Mouse (Mus musculus): Measurements from ENCODE around the gene Herc2. TPM values are rescaled to one million over a fixed set of nuclear protein-coding genes. Genes with fewer than 3 reads are reported as not detected.

The Herc2 gene
- polyA plus RNA-seq, 1 experiment from 2014 or later, result 15.6 TPM

DNA sequence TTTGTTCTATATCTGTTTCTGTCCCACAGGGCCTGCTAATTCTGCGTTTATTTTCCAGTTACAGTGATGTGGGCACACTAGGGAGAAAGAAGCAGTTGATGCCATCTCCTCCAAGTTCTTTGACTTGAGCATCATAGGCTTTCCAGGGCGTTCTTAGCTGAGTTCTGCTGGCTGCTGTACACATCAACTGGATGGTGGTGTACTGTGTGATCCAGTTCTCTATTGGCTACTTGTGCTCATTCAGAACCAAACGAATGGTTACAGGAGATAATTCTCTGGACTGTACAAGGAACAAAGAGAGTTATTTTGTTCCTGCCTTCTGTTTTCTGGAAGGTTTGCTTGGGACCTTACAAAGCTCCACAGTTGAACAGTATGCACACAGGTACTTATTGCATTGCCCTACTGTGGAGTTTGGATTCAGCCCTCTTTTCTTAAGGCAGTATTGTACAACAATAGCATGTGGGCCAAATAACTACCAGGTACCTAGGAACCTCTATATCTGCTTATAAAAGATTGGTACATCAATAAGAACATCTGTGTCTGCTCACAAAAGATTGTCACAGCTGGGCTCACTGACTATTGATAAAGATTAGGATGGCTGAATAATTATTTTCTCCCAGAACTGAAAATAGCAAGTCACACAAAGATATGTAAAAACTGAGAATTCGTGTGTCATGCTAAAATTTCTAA lies 6.3 kb upstream of the Herc2 start:
- 93% methylated on average over 4 of the region's 4 CpGs for WGBS (ENCODE audit: missing documents)
- no peak overlapping the region for H3K27ac ChIP-seq
- H3K36me3 ChIP-seq (ENCODE audit: inconsistent target), result no peaks in the 10 kb centered on the region
- H3K4me3 ChIP-seq (ENCODE audit: inconsistent target), result no peak overlapping the region
- H3K79me2 ChIP-seq (ENCODE audit: inconsistent target), result no peaks in the 10 kb centered on the region

DNA sequence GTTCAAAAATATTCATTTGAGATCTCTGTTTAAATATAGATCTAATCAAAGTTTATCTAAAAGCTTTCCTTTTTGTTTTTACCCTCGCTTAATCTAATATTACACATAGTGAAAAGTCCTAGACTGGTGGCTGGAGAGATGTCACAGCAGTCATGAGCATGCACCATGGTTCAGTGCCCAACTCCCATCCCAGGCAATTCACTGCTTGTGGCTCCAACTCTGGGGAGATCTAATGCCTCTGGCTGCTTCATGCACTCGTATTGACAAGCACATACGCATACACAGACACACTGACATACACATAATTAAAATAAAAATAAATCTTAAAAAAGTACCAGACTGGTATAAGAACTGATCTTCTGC lies 5.7 kb upstream of the Herc2 start:
- no peaks in the 10 kb centered on the region for H3K79me2 ChIP-seq (ENCODE audit: inconsistent target)
- no peak overlapping the region for H3K4me3 ChIP-seq (ENCODE audit: inconsistent target)
- H3K36me3 ChIP-seq (ENCODE audit: inconsistent target), result no peaks in the 10 kb centered on the region
- WGBS (ENCODE audit: missing documents), result 97% methylated on average over 3 of the region's 3 CpGs
- no peak overlapping the region for H3K27ac ChIP-seq

DNA sequence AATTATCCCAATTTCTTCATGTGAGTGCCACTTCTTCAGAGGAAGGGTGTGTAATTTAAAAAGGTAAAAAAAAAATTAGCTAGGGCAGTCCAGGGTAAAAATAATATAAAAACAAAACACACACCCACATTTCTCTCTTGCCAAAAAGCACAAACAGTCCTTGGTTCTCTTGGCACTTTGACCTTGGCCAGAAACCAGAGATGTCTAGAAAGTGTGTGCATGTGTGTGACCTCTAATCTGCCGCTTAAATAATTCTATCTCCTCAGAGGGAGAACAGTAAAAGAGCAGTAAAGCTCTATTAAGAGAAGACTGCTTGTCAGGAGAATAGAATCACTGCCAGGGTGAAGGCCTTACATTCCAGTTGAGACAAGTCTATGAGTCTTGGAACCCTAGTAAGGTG lies 2.8 kb upstream of the Herc2 start:
- Histone ChIP-seq H3K36me3 (ENCODE audit: inconsistent target) (no peaks in the 10 kb centered on the region), H3K4me3 (ENCODE audit: inconsistent target) (no peak overlapping the region), H3K79me2 (ENCODE audit: inconsistent target) (peaks cover 17% of the 10 kb centered on the region), H3K27ac (no peak overlapping the region)
- WGBS (ENCODE audit: missing documents), result 93% methylated on average over 1 of the region's 1 CpGs

DNA sequence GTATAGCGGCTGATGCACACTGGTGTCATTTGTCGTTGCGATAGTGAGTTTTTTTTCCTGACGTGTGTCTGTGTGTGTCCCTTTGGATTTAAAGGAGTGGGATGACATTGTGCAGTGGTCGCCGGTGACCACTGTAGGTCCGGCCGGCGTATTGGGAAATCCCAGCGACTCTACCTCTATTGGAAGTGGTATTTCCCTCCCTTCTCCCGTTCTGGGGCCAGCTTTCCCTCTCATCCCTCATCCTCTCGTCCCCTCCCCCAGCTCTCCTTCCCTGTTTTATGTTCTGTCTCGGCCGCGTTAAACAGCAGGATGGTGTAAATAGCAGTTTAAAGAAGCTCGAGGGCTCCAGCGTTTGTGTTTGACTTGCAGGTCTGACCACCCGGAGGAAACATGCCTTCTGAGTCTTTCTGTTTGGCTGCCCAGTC lies 503 bp downstream of the Herc2 start:
- H3K79me2 ChIP-seq (ENCODE audit: inconsistent target), result peaks cover 50% of the 10 kb centered on the region
- peak overlapping the region; percentile 68 for H3K27ac ChIP-seq
- H3K4me3 ChIP-seq (ENCODE audit: inconsistent target), result peak overlapping the region; percentile 91
- WGBS (ENCODE audit: missing documents), result 0% methylated on average over 18 of the region's 18 CpGs
- H3K36me3 ChIP-seq (ENCODE audit: inconsistent target), result no peaks in the 10 kb centered on the region

DNA sequence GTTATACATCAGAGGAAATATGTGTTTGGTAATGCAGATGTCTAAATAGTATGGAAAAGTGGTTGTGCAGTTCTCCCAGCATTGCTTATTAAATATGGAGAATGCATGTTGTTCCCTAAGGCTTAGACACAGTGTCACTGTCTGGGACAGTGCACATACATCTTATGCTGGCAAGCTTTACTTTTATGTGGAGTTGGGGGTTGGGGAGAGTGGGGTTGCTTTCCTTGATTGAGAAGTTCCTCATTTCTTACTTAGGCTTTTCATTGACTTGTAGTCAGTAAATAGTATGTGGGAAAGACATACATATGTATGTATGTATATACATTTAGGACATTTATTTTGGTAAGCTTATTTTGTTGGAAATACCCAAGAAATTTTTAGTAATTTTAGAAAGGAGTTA lies 3.0 kb downstream of the Herc2 start:
- H3K79me2 ChIP-seq (ENCODE audit: inconsistent target), result peaks cover 74% of the 10 kb centered on the region
- H3K27ac ChIP-seq, result no peak overlapping the region
- H3K36me3 ChIP-seq (ENCODE audit: inconsistent target), result peaks cover 9% of the 10 kb centered on the region; the same call in 1 of the 2 replicates
- H3K4me3 ChIP-seq (ENCODE audit: inconsistent target), result no peak overlapping the region

DNA sequence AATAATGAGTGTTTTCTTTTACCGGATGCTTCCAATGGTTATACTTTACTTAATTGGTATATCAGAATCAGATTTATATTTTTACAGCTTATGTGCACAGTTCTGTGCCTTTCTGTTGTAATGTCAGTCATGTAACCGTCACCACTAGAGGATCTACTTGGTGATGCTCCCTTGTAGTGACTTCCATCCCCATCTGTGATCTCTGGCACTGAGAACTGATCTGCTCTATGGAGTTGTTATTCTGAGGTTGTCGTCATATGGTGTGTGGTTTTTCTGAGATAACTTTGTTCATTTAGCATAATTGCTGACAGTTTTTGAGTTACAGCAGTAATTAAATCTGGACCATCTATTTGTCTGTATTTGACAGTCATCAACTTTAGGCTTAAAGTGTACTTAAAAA lies 5.3 kb downstream of the Herc2 start:
- Histone ChIP-seq H3K36me3 (ENCODE audit: inconsistent target) (peaks cover 9% of the 10 kb centered on the region; the same call in 1 of the 2 replicates), H3K79me2 (ENCODE audit: inconsistent target) (peaks cover 96% of the 10 kb centered on the region), H3K27ac (no peak overlapping the region), H3K4me3 (ENCODE audit: inconsistent target) (no peak overlapping the region)
- 87% methylated on average over 3 of the region's 3 CpGs for WGBS (ENCODE audit: missing documents)

DNA sequence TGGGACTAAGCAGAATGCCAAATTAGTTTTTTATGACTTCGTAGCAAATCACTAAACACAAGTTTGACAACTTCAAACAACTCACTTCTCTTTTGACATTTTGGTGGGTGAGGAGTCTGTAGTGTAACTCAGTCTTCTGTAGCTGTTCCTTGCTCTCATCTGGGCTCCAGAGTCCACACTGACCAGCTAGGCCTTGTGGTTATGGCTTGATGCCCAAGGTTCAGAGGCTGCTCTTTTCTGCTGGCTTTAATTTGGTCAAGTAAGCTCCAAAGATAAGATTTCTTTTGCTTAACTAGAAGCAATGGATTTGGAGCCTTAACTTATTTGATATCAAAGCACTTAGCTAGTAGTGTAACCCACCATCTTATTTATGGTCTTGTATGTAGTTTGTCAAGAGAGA lies 14.9 kb downstream of the Herc2 start:
- H3K36me3 ChIP-seq (ENCODE audit: inconsistent target), result 0 out of 2 replicates have a peak, but pooled peaks cover 15% of the 10 kb centered on the region
- 100% methylated on average over 1 of the region's 1 CpGs for WGBS (ENCODE audit: missing documents)
- H3K27ac ChIP-seq, result no peak overlapping the region
- no peak overlapping the region for H3K4me3 ChIP-seq (ENCODE audit: inconsistent target)
- H3K79me2 ChIP-seq (ENCODE audit: inconsistent target), result peaks cover 52% of the 10 kb centered on the region; the same call in 1 of the 2 replicates

DNA sequence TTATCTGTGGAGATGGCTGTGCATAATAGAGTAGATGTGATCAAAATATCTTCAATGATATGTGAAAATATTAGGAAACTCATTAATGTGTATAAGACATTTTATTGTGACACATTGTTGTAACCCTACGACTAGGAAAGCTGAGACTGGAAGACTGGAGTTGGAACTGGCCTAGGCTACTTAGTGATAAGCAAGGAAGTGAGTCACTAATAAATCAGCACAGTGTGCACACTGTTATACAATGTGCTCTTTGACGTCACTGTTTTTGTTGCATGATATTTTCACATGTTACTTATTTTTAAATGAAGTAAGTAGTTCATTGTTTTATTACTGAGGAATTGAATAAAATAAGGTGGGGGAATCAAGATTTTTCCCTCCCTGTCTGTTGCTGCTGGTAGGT lies 16.1 kb downstream of the Herc2 start:
- Histone ChIP-seq H3K27ac (no peak overlapping the region), H3K4me3 (ENCODE audit: inconsistent target) (no peak overlapping the region), H3K36me3 (ENCODE audit: inconsistent target) (0 out of 2 replicates have a peak, but pooled peaks cover 13% of the 10 kb centered on the region), H3K79me2 (ENCODE audit: inconsistent target) (peaks cover 47% of the 10 kb centered on the region; the same call in 1 of the 2 replicates)
- 85% methylated on average over 2 of the region's 2 CpGs for WGBS (ENCODE audit: missing documents)

DNA sequence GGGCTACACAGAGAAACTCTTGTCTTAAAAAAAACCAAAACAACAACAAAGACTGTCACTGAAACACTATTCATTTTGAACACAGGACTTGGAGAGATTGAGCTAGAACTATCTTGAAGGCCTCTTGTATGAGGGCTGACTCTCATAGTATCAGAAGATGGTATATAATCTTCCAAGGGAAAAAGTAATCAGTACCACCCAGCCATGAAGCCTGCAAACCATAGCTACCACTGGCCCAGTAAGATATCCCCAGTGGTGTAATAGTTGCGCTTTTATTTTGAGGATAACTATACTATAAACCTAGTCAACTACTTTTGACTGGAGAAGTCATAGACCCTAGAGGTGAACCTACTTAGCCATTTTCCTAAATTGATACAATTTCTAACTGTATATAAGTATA lies 16.6 kb downstream of the Herc2 start:
- H3K79me2 ChIP-seq (ENCODE audit: inconsistent target), result peaks cover 44% of the 10 kb centered on the region; the same call in 1 of the 2 replicates
- 0 out of 2 replicates have a peak, but pooled peaks cover 12% of the 10 kb centered on the region for H3K36me3 ChIP-seq (ENCODE audit: inconsistent target)
- no peak overlapping the region for H3K27ac ChIP-seq
- 94% methylated on average over 1 of the region's 1 CpGs for WGBS (ENCODE audit: missing documents)
- H3K4me3 ChIP-seq (ENCODE audit: inconsistent target), result no peak overlapping the region

DNA sequence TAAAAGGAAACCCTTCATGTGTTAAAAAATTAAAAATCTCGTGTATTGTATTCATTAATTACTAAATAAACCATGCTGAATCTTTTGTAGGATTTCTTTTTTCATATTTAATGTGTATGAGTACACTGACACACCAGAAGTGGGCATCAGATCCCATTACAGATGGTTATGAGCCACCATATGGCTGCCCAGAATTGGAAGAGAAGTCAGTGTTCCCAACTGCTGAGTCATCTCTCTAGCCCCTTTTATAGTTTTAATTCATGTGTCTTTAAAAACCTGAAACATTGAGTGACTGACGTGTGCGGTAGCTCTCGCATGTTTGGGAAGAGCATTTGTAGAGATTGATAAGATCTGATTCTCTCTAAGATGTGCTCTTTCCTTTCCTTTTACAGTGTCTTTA lies 21.7 kb downstream of the Herc2 start:
- Histone ChIP-seq H3K4me3 (ENCODE audit: inconsistent target) (no peak overlapping the region), H3K79me2 (ENCODE audit: inconsistent target) (peaks cover 28% of the 10 kb centered on the region; the same call in 1 of the 2 replicates), H3K36me3 (ENCODE audit: inconsistent target) (0 out of 2 replicates have a peak, but pooled peaks cover 22% of the 10 kb centered on the region), H3K27ac (no peak overlapping the region)
- WGBS (ENCODE audit: missing documents), result 95% methylated on average over 4 of the region's 4 CpGs

DNA sequence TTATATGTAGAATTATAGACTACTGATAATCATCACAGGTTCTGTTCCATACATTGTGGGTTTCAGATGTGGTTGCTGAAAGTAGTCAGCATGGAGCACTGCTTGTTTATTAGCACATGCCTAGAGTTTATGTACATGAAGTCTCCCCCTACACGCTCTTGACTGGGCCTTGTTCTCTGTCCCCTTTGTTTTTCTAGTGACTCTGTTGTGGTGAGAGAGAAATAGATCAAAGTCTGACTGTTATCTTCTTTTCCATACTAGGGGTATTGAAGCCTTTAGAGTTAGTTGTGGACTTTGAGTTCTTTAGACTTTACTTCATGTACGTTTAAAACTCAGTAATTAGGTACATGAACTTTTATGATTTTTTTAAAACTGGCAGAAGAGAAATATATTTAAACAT lies 33.0 kb downstream of the Herc2 start:
- H3K27ac ChIP-seq, result no peak overlapping the region
- 93% methylated on average over 2 of the region's 2 CpGs for WGBS (ENCODE audit: missing documents)
- no peak overlapping the region for H3K4me3 ChIP-seq (ENCODE audit: inconsistent target)
- no peaks in the 10 kb centered on the region for H3K79me2 ChIP-seq (ENCODE audit: inconsistent target)
- peaks cover 28% of the 10 kb centered on the region; the same call in 1 of the 2 replicates for H3K36me3 ChIP-seq (ENCODE audit: inconsistent target)

DNA sequence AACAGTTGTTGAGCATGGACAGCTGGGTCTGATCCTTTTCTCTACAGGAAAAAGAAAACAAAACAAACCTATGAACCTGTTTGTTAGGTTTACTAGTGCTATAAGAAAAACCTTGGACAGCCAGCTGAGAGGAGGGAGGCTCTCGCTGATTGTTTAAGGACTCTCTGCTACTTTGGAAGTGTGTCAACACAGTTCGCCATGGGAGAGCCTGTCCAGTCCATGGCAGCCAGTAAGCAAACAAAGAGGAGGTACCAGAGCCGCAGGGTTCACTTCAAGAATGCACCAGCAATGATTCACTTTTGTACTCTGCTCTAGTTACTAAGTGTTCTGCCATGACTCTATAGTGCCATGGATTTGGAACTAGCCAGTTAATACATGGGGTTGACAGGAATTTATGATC lies 39.1 kb downstream of the Herc2 start:
- peaks cover 70% of the 10 kb centered on the region; the same call in 1 of the 2 replicates for H3K36me3 ChIP-seq (ENCODE audit: inconsistent target)
- no peaks in the 10 kb centered on the region for H3K79me2 ChIP-seq (ENCODE audit: inconsistent target)
- WGBS (ENCODE audit: missing documents), result 95% methylated on average over 3 of the region's 3 CpGs
- H3K4me3 ChIP-seq (ENCODE audit: inconsistent target), result no peak overlapping the region
- H3K27ac ChIP-seq, result no peak overlapping the region

DNA sequence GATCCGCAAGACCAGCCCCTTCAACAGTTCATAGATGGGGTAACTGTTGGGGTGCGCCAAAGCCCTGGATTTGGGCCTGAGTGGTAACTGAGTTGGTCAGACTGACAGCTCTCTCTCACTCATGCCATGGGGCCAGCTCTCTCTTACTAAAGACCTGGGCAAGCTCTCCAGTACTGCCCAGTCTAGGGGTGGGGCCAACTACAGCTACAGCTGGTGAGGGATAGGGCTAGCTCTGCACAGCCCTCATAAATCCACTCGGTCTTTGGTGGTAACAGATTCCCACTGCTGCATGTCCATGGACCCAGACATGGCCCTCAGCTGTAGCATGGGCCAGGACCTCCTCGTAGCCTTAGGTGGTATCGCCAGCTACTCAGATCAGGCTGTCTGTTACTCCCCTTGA lies 41.4 kb downstream of the Herc2 start:
- Histone ChIP-seq H3K36me3 (ENCODE audit: inconsistent target) (peaks cover 78% of the 10 kb centered on the region), H3K4me3 (ENCODE audit: inconsistent target) (no peak overlapping the region), H3K27ac (no peak overlapping the region), H3K79me2 (ENCODE audit: inconsistent target) (no peaks in the 10 kb centered on the region)
- WGBS (ENCODE audit: missing documents), result 94% methylated on average over 5 of the region's 5 CpGs

DNA sequence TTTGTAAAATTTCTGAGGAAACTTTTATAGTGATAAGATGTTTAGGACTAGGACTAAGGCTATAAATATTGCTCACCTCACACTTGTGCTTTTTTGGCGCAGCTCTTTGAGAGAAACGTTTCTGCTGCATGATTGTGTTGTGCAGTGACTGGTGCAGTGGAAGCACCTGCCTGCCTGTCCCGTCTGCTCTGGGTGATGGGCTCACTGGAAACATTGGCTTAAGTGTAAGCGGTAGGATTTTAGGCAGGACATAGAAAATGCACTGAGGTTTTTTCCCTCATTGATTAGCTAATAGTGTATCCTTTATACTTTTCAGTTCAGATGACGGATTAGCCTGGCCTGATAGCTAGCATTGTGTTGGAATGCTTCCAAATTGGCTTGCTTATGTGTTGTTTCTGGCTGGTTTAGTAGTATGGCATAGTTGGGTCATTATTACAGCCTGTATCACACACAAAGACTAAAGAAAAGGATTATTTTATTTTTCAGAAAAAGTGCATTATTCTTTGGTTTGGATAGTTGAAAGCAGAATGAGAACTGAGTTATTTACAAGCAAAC lies 52.4 kb downstream of the Herc2 start:
- H3K36me3 ChIP-seq (ENCODE audit: inconsistent target), result peaks cover 59% of the 10 kb centered on the region
- no peaks in the 10 kb centered on the region for H3K79me2 ChIP-seq (ENCODE audit: inconsistent target)
- H3K4me3 ChIP-seq (ENCODE audit: inconsistent target), result no peak overlapping the region
- 91% methylated on average over 5 of the region's 5 CpGs for WGBS (ENCODE audit: missing documents)
- no peak overlapping the region for H3K27ac ChIP-seq

DNA sequence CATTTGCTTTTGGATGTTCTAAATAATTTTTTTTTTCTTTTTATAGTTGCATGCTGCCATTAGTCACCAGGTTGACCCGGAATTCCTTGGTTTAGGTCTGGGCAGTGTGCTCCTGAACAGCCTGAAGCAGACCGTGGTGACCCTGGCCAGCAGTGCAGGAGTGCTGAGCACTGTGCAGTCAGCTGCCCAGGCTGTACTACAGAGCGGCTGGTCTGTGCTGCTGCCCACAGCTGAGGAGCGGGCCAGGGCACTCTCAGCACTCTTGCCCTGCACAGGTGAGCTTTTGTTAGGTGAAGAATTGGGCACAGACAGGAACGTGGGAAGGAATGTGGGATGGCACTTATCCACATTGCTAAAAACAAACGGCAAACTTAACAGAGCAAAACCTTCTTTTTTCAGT lies 63.0 kb downstream of the Herc2 start:
- H3K4me3 ChIP-seq (ENCODE audit: inconsistent target), result no peak overlapping the region
- no peaks in the 10 kb centered on the region for H3K79me2 ChIP-seq (ENCODE audit: inconsistent target)
- H3K36me3 ChIP-seq (ENCODE audit: inconsistent target), result peaks cover 56% of the 10 kb centered on the region
- H3K27ac ChIP-seq, result no peak overlapping the region
- 98% methylated on average over 6 of the region's 6 CpGs for WGBS (ENCODE audit: missing documents)

Measured in macrophage (primary cell).